8 mouse cellular contexts compared by ENCODE assay signal in genomic region chr11:98458121-98458990, GRCm38 (mm10). TPM values are rescaled to one million over a fixed set of nuclear protein-coding genes. Genes with fewer than 3 reads are reported as not detected.
DNase-seq lines count a peak whose midpoint lies in the region; ATAC-seq and TF ChIP-seq lines count a peak whose summit lies in the region.

No protein-coding gene starts in this region.

- H3K27ac ChIP-seq in layer of hippocampus, adult 2 months, result no peak overlapping the region; the same call in 1 of the 2 replicates
- H3K27ac ChIP-seq in embryonic facial prominence, embryonic 13.5 days, result no peak overlapping the region
- no peak overlapping the region for H3K27ac ChIP-seq in intestine, embryonic 15.5 days
- H3K27ac ChIP-seq in neural tube, embryonic 13.5 days (replicated peaks), result 0 out of 2 replicates have a peak overlapping the region, but pooled peaks have one; percentile 29

- H3K4me1 ChIP-seq in embryonic facial prominence, embryonic 13.5 days, result peaks cover 18% of the 10 kb centered on the region
- H3K4me1 ChIP-seq in intestine, embryonic 15.5 days (replicated peaks), result peaks cover 6% of the 10 kb centered on the region; the same call in 1 of the 2 replicates
- peaks cover 11% of the 10 kb centered on the region for H3K4me1 ChIP-seq in neural tube, embryonic 13.5 days (replicated peaks)

- DNase-seq in layer of hippocampus, adult 2 months (ENCODE audit: low spot score in 2 of 2), result no peak
- no peak for DNase-seq in layer of hippocampus, adult 11-12 months (ENCODE audit: low spot score)
- DNase-seq in right cerebral cortex, adult 18-20 months, result no peak
- DNase-seq in spleen, postnatal 14 days (ENCODE audit: low spot score in 2 of 2), result no peak
- no peak for DNase-seq in kidney, adult 8-10 months

- ATAC-seq in embryonic facial prominence, embryonic 13.5 days (ENCODE audit: insufficient number of reproducible peaks, insufficient read depth, low FRiP score, low TSS enrichment, low read depth), result 0 out of 2 replicates have a peak, but pooled peaks have one; percentile 5
- peak; percentile 27; the same call in 1 of the 2 replicates for ATAC-seq in intestine, embryonic 15.5 days
- peak; percentile 12; the same call in 1 of the 2 replicates for ATAC-seq in neural tube, embryonic 13.5 days (ENCODE audit: low read depth)

- H3K4me3 ChIP-seq in layer of hippocampus, adult 2 months, result peak overlapping the region; percentile 60
- H3K4me3 ChIP-seq in embryonic facial prominence, embryonic 13.5 days, result peak overlapping the region; percentile 55
- H3K4me3 ChIP-seq in intestine, embryonic 15.5 days (replicated peaks), result peak overlapping the region; percentile 61
- peak overlapping the region; percentile 49 for H3K4me3 ChIP-seq in neural tube, embryonic 13.5 days

- peak overlapping the region; percentile 68 for H3K9ac ChIP-seq in embryonic facial prominence, embryonic 13.5 days
- peak overlapping the region; percentile 61 for H3K9ac ChIP-seq in intestine, embryonic 15.5 days
- H3K9ac ChIP-seq in neural tube, embryonic 13.5 days, result peak overlapping the region; percentile 71

- 4% methylated on average over 30 of the region's 30 CpGs for WGBS in embryonic facial prominence, embryonic 13.5 days
- 4% methylated on average over 28 of the region's 30 CpGs for WGBS in intestine, embryonic 15.5 days
- WGBS in neural tube, embryonic 13.5 days, result 4% methylated on average over 26 of the region's 30 CpGs

- H3K4me2 ChIP-seq in embryonic facial prominence, embryonic 13.5 days, result peak overlapping the region; percentile 74
- peak overlapping the region; percentile 93 for H3K4me2 ChIP-seq in intestine, embryonic 15.5 days (replicated peaks)
- H3K4me2 ChIP-seq in neural tube, embryonic 13.5 days, result peak overlapping the region; percentile 67

- TF ChIP-seq CTCF in layer of hippocampus, adult 2 months (conservative IDR thresholded peaks at IDR 0.05), result no peak

- H3K9me3 ChIP-seq in embryonic facial prominence, embryonic 13.5 days, result no peaks in the 10 kb centered on the region
- no peaks in the 10 kb centered on the region for H3K9me3 ChIP-seq in intestine, embryonic 15.5 days
- H3K9me3 ChIP-seq in neural tube, embryonic 13.5 days, result no peaks in the 10 kb centered on the region

- H3K36me3 ChIP-seq in embryonic facial prominence, embryonic 13.5 days, result peaks cover 3% of the 10 kb centered on the region; the same call in 1 of the 2 replicates
- peaks cover 17% of the 10 kb centered on the region for H3K36me3 ChIP-seq in intestine, embryonic 15.5 days
- H3K36me3 ChIP-seq in neural tube, embryonic 13.5 days, result no peaks in the 10 kb centered on the region

- peaks cover 45% of the 10 kb centered on the region for H3K27me3 ChIP-seq in embryonic facial prominence, embryonic 13.5 days
- H3K27me3 ChIP-seq in intestine, embryonic 15.5 days (replicated peaks), result peaks cover 16% of the 10 kb centered on the region
- H3K27me3 ChIP-seq in neural tube, embryonic 13.5 days, result peaks cover 45% of the 10 kb centered on the region

RNA-seq across cellular contexts. Expression of gene Grb7, which starts 12.2 kb away (rescaled TPM):
- total RNA-seq in layer of hippocampus, adult 2 months (2021), result 1 to 10 TPM; 1.5 to 1.6 TPM
- 12.4 and 12.5 TPM in 2 replicates for polyA plus RNA-seq in embryonic facial prominence, embryonic 13.5 days (2015; fragmentation: Nextera tagmentation; extraction: Ambion mirVana)
- 71.0 and 73.7 TPM in 2 replicates for polyA plus RNA-seq in intestine, embryonic 15.5 days (2015; fragmentation: Nextera tagmentation; extraction: Ambion mirVana)
- polyA plus RNA-seq in neural tube, embryonic 13.5 days (2015; fragmentation: Nextera tagmentation; extraction: Ambion mirVana), result 0.47 and 0.80 TPM in 2 replicates

RNA-seq across cellular contexts. Expression of gene Mien1, which starts 19.6 kb away (rescaled TPM):
- 10 to 100 TPM; 84.3 to 89.3 TPM for total RNA-seq in layer of hippocampus, adult 2 months (2021)
- polyA plus RNA-seq in embryonic facial prominence, embryonic 13.5 days (2015; fragmentation: Nextera tagmentation; extraction: Ambion mirVana), result 78.0 and 90.7 TPM in 2 replicates
- 202 and 212 TPM in 2 replicates for polyA plus RNA-seq in intestine, embryonic 15.5 days (2015; fragmentation: Nextera tagmentation; extraction: Ambion mirVana)
- 239 and 265 TPM in 2 replicates for polyA plus RNA-seq in neural tube, embryonic 13.5 days (2015; fragmentation: Nextera tagmentation; extraction: Ambion mirVana)

RNA-seq across cellular contexts. Expression of gene Erbb2, which starts 46.1 kb away (rescaled TPM):
- total RNA-seq in layer of hippocampus, adult 2 months (2021), result 1 to 10 TPM; 1.9 to 2.8 TPM
- polyA plus RNA-seq in embryonic facial prominence, embryonic 13.5 days (2015; fragmentation: Nextera tagmentation; extraction: Ambion mirVana), result 49.6 and 51.1 TPM in 2 replicates
- polyA plus RNA-seq in intestine, embryonic 15.5 days (2015; fragmentation: Nextera tagmentation; extraction: Ambion mirVana), result 31.9 and 35.1 TPM in 2 replicates
- polyA plus RNA-seq in neural tube, embryonic 13.5 days (2015; fragmentation: Nextera tagmentation; extraction: Ambion mirVana), result 10.4 and 10.9 TPM in 2 replicates

RNA-seq across cellular contexts. Expression of gene Pgap3, which starts 58.1 kb away (rescaled TPM):
- total RNA-seq in layer of hippocampus, adult 2 months (2021), result 10 to 100 TPM in 1 of 2 experiments, 1 to 10 TPM in 1; 9.1 to 10.3 TPM
- 10.9 and 11.3 TPM in 2 replicates for polyA plus RNA-seq in embryonic facial prominence, embryonic 13.5 days (2015; fragmentation: Nextera tagmentation; extraction: Ambion mirVana)
- 15.5 and 16.7 TPM in 2 replicates for polyA plus RNA-seq in intestine, embryonic 15.5 days (2015; fragmentation: Nextera tagmentation; extraction: Ambion mirVana)
- 7.4 and 8.7 TPM in 2 replicates for polyA plus RNA-seq in neural tube, embryonic 13.5 days (2015; fragmentation: Nextera tagmentation; extraction: Ambion mirVana)
